Mouse (Mus musculus) thymus, postnatal 14 days (tissue): ENCODE data around the gene 2210011C24Rik.
"Not testable (repeated sequence)": the region's sequence is repeated elsewhere in the genome, so short reads cannot be mapped to it uniquely, and the experiment has no call there.

Experiments used
- DNase-seq: peaks from one replicate; pipeline ENCODE4 v3.0.0; 2021

2210011C24Rik gene

DNA sequence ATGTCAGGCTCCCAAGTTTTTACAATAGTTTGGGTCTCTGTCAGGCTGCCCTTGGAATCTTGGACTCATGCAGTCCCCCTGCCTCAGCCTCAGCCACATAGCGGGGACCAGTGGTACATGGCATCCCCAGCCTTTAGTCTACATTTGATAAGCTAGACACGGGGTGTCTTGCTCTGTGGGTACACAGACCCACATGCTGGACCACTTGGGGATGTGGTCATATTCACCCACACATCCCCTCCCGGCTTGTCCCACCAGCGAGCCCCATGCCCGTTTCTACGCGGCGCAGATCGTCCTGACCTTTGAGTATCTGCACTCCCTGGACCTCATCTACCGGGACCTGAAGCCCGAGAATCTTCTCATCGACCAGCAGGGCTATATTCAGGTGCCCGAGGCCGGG, 21.8 kb downstream of the 2210011C24Rik start:
- no peak for DNase-seq

DNA sequence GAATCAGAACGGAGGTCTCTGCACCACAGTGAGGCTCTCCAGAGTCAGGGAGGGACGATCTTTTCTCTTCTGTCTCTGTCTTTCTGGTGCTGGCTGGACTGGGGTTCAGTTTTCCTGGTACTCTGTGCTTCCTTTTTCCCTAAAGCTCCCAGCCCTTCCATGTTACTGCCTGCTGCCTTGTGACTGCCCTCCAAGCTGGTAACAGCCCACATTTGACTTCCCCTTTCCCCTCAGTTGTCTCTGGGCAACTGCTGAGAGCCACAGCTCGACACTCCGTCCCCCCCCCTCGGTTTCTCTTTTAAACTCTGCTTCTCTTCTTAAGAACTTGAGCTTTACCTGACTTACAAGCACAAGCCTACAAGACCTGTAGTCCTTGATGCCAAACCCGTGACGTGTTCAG, 22.7 kb downstream of the 2210011C24Rik start:
- no peak for DNase-seq

DNA sequence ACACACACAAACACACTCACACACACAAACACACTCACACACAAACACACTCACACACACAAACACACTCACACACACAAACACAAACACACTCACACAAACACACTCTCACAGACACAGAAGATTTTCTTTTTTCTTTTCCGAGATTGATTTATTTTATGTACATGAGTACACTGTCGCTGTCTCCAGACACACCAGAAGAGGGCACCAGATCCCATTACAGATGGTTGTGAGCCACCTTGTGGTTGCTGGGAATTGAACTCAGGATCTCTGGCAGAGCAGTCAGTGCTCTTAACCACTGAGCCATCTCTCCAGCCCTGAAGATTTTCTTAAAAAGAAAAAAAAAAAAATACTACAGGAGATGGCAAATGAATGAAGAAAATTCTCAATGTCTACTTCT, 28.7 kb downstream of the 2210011C24Rik start:
- DNase-seq, result not testable (repeated sequence)

DNA sequence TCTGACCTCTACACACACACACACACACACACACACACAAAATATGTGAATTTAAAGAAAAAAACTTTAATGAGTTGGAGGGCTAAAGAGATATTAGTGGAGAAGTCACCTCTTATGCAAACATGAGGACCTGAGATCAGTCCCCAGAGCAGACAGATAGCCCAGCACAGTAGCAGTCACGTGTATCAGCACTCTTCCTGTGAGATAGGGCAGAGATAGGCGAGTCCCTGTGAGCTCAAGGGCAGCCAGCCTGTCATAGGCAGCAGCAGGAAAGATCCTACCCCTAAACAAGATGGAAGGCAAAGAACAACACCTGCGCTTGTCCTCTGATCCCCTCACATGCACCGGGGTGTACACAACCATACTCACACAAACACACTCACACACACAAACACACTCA, 29.5 kb downstream of the 2210011C24Rik start:
- DNase-seq, result no peak

DNA sequence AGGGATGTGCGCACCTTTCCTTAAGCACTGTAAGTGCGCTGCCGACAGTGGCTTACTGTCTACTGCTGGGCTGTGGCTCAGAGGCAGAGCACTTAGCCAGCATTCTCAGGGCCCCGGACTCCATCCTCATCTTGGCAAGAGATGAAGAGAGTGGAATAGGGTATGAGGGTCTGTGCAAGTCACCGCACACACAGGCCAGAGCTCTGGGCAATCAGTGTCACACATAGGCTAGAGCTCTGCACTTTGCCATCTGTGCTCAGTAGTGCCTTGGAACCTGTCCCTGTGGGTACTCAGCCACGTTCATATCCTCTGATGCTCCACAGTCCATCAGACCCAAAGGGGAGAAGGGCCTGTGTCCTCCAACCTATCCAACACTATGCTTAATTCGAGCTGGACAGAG, 30.4 kb downstream of the 2210011C24Rik start:
- no peak for DNase-seq

DNA sequence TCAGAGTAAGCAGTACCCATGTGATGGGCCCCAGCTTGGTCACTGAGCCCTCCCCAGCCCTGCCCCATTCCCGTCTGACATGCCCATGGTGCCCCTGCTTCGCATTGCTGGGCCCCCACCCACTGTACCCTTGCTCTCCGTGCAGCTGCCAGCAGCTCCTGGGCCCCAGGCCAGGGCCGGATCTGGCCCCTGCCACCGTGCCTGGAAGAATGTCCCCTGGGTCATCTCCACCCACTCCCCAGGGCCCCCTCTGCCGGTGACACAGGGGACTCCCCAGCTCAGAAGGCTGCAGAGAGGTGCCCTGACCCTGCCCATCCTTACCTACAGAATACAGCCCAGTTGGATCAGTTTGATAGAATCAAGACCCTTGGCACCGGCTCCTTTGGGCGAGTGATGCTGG, 31.1 kb downstream of the 2210011C24Rik start:
- DNase-seq, result no peak

DNA sequence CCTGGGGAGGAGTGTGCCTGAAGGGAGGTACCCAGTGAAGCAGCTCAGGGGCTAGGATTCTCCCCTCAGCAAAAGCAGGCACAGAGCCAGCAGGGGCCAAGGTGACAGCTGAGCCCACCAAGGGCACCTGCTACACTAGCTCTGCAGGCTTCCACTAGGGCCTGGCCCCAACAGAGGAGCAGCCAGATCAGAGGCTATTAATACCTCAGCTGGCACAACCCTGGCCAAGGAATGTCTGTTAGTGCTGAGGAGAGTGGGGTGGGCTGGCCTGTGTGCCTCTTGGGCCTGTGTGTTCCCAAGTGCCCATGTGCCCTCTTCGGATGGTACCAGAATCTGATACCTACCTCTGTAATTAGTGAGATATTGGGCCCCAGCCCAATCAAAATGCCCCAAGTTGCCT, 31.7 kb downstream of the 2210011C24Rik start:
- no peak for DNase-seq

DNA sequence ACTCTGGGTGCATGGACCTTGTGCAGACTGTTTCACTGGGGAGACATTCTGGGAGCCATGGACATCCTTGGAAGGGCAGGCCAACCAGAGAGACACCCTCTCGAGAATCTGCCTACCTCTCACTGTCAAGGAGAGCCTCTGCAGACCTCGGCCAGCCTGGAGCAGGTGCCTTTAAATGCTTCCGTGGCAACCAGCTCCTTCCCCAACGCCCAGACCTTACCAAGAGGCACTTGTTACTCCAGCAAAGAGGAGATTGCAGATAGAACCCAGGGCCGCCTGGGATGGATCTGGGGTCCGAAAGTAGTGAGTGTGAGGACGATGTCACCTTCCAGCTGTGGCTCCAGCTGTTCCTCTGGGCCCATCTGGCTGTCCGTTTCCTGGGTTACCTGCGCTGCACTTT, 33.8 kb downstream of the 2210011C24Rik start:
- DNase-seq, result no peak

DNA sequence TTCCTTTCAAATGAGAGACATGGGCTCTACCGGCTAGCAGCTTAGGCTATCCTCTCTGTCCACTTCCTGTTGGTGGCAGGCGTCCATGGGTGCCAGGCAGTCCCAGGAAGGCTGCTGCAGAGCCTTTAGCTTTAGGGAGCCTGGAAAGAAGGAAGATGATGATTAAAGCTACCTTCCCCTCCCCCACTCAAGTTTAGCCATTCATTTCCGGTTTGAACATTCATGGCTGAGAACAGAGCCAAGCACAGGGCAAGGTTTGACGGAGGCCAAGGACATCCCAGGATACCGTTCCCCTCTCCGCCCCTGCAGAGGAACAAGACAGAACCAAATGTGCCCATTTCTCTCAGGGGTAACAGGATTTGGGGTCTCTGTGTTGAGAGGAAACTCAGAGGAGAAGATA, 34.3 kb downstream of the 2210011C24Rik start:
- no peak for DNase-seq

DNA sequence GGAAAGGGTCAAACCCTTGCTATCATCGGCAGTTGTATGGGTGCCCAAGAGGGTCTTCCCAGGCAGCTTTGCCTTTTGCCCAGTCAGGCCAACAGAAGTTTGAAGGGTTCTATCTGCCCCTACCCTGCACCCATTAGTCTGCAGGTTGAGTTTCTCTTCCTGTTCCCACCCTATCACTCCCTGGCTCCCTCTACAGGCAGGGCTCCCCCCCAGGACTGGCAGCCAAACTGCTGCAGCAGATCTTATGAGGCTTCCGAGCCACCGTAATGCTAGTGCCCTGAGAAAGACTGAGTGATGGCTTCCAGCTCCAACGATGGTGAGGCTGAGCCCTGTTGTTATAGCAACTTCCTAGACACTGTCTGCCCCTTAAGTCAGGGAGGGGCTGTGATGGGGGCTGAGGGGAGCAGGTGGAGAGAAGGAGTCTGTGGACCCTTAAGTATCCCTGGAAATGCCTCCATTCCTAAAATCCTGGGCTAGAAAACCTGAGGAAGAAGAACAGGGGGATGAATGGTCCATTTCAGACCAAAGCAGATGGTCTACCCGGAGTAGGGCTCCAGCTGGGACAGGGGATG, 35.1 kb downstream of the 2210011C24Rik start:
- peak; percentile 39 for DNase-seq

DNA sequence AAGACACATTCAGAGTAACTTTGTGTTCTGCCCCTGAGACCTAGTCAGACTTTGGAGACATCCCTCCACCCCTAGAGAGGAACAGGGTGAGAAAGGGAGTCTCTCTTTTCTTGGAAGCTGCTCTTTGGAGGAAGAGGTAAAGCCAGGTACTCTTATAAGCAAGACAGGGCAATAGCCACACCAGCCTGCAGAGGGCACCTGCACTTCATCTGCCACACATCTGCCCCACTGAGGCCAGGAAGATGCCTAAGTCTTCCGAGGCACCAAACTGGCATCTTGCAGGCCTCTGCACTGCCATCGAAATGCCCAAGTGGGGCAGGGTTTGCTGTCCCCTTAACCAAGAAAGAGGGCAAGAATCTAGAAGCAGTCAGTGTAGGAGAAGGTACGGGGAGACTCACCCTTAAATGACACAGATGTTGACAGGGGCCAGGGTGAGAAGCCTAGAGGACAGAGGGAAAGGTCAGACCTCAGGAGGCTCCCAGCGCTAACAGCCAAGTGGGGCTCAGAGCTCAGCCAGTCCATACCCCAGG, 35.8 kb downstream of the 2210011C24Rik start:
- DNase-seq, result peak; percentile 57

DNA sequence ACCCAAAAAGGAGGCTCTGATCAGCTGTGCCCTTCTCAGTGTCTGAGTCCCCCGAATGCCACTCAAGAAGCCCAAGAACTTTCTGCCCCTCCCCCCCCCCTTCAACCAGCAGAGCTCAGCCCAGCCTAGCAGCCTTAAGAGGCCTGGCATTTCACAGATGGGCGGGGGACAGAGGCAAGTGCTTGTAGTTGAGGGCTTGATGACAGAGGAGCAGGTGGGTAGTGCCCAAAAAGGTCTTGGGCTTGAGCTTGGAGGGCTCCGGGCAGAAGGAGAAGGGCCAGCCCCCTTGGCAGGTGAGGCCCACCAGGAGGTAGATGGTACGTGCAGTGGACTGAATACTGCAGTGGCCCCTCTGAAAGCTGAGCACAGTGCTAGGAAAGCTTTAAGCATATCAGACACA, 37.5 kb downstream of the 2210011C24Rik start:
- DNase-seq, result no peak

DNA sequence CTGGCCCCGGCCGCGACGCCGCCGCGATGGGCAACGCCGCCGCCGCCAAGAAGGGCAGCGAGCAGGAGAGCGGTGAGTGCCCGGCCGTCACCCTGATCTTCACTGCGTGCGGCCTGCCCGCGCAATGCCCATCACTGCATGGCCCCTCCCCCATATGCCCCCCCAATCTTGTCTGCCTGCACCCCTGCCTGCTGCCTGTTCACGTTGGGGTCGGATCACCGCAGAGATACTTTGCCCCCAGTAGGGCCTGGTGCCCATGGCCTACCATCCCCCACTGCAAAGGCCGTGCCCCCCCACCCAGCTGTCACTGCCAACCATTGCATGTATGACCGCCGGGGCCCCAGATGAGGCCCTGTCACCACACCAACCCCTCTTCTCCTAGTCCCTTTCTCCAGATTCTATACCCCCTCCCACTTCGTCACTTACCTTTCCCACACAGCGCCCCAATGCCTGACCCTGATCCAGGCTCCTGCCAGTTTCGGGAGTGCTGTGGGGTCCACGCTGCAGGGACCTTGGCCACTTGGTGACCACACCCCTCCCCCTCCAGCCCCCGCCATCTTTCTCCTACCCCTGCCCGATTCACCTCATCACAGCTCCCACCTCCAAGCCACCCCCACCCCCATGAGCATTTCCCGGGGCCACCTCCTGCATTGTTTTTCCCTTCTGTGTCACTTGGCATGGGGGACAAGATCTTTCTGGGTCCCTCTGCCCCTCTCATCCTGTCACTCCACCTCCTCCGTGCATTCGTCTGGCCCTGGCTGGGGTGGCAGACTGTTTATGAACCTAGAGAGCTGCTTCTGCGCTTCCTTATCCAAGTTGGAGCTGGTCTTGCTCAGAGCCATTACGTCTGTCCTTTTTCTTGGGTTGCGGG, 38.6 kb downstream of the 2210011C24Rik start:
- peak; percentile 51 for DNase-seq

DNA sequence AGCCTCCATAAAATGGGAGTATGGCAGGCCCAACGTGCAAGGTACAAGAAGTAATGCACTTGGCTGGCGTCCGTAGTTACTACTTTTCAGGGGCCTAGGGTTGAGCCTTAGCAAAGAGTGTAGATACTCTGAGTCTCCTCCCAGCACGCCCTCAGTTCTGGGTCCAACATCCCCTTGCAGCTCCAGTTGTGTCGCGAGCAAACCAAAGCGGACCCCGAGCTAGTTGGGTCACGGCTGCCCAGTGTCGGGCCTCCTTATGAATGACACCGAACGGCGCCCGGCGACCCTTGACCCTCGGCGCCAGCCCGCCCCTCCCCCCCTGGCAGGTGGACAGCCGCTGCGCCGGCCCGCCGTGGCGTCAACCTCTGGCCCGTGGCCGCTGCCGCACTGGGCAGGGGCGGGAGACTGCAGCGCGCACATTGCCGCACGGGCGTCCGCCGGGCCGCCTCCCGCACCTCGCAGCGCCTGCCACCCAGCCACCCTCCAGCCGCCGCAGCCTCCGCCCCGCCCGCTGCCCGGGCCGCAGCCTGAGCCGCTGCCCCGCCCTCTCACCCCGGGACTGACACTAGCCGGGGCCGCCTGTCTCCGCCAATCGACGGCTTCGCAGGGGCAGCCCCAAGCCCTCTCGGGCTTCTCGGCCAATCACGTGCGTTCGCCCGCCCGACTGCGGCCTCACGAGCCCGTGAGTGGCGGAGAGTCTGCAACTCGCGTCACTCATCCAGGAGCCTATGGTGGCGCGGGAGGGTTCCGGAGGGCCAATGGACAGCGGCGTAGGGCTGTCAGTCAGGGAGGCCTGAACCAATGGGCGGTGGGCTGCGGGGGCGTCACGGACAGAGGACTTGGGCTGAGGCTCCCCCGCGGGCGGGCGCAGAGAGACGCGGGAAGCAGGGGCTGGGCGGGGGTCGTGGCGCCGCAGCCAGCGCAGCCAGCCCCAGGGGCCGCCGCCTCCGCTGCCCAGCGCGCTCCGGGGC, 39.5 kb downstream of the 2210011C24Rik start, which contains the start of gene Prkaca:
Gene Prkaca, plus strand, starts transcription at position 844 of the 971 bp plus-strand sequence.
- peak; percentile 98 for DNase-seq

DNA sequence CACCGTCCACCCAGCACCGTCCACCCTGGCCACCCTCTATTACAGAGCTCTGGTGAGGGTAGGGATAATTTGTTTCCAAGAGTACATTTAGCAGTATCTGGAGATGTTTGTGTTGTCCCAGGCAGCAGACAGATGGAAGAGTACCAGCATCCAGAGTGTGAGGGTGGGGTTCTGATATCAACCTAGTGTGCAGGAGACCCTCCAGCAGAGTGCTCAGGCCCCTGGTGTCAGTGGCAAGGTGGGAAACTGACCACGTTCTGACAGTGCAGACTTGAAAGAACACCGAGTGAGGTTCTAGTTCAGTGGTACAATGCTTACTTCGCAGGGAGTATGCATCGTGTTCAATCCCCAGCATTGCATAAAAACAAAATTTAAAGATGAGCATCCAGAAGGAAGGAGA, 40.3 kb downstream of the 2210011C24Rik start:
- no peak for DNase-seq

DNA sequence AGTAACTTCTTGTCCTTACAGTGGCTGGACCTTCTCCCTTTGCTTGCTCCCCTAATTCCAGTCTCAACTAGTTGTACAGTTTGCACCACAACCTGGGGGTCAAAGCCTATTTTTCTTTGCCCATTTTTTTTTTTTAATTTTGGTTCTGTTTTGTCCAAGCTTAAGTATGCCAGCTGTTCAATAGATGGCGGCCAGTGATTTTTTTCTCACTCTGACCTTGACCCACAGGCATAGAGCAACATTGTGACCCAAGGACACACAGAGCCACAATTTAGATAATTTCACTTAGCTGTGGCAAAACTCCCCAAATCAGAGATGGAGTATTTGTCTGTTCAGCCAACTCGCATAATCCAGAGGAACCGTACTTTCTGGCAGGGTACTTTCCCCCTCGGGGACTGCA, 40.9 kb downstream of the 2210011C24Rik start:
- no peak for DNase-seq

DNA sequence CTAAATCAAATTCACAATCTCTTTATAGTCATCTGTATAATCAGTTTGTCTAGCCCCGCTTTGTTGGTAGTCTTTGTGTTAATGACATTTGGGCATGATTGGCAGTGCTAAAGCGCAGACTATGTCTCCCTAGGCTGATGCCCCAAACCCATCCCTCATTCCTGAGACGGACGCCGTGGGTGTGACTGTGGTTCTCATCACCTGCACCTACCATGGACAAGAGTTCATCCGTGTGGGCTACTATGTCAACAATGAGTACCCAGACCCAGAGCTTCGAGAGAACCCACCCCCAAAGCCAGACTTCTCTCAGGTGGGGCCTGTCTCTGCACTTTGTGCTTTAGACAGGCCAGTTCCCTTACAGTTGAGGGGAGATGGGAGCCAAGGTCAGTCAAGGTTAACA, 44.3 kb downstream of the 2210011C24Rik start:
- no peak for DNase-seq

DNA sequence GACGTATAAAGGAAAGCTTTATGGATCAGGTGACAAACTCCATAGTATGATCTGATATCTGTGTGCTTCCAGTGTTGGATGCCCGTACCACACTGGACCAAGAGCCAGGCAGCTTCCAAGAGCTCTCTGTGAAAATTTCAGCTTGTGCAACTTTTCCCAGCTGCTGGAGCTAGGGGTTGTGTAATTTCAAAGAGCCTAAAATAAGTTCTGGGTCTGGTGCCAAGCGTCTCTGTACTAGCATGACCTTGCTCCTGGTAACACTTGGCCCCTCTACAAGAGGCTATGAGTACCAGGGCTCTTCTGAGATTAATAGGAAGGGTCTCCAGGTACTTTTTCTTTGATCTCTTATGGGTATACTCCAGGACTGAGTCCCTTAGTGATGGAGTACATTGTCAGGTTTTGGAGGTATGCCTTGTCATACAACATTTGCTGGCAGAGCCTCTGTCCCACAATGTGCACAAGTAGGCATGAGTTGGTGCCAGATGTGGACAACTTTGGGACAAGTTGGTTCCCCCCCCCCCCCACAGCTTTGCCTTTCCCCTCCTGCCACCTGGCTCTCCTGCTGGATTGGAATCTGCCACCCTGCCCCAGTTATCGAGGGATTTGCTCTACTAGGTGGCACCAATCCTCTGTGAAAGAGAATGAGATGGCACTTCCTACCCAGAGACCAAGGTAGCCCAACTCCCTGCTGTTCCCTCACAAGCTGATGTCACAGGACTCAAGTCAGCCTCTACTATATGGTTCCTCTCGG, 47.8 kb downstream of the 2210011C24Rik start:
- DNase-seq, result no peak
